Mouse (Mus musculus) embryonic facial prominence, embryonic 13.5 days (tissue): ENCODE results near the gene Eqtn. TPM values are rescaled to one million over a fixed set of nuclear protein-coding genes. Genes with fewer than 3 reads are reported as not detected.

Source experiments
- ATAC-seq: fragments of 200-750 bp; cut with Nextera tagmentation; 2 replicates; pipeline ENCODE4 v1.8.0; 2017; ENCODE audit warnings: low read depth; ENCODE audit not compliant: insufficient number of reproducible peaks, insufficient read depth, low FRiP score, low TSS enrichment
- H3K27ac ChIP-seq: fragments of 300-500 bp; sonication (generic); 2 replicates; pipeline ENCODE4 v1.5.1; 2015; ENCODE audit warnings: moderate library complexity, mild to moderate bottlenecking, inconsistent platforms
- H3K27me3 ChIP-seq: fragments of 300-500 bp; sonication (generic); 2 replicates; pipeline ENCODE4 v1.6.1; 2015; ENCODE audit warnings: mild to moderate bottlenecking, inconsistent platforms
- H3K36me3 ChIP-seq: fragments of 300-500 bp; sonication (generic); 2 replicates; pipeline ENCODE4 v1.6.1; 2015; ENCODE audit warnings: mild to moderate bottlenecking, inconsistent platforms
- H3K4me1 ChIP-seq: fragments of 300-500 bp; sonication (generic); 2 replicates; pipeline ENCODE4 v1.6.1; 2015; ENCODE audit warnings: inconsistent platforms
- H3K4me2 ChIP-seq: fragments of 300-500 bp; sonication (generic); 2 replicates; pipeline ENCODE4 v1.6.1; 2015; ENCODE audit warnings: moderate library complexity, mild to moderate bottlenecking, inconsistent platforms
- H3K4me3 ChIP-seq: fragments of 300-500 bp; sonication (generic); 2 replicates; pipeline ENCODE4 v1.5.1; 2015; ENCODE audit warnings: mild to moderate bottlenecking, inconsistent platforms
- H3K9ac ChIP-seq: fragments of 300-500 bp; sonication (generic); 2 replicates; pipeline ENCODE4 v1.6.1; 2015; ENCODE audit warnings: mild to moderate bottlenecking, inconsistent platforms
- H3K9me3 ChIP-seq: fragments of 300-500 bp; sonication (generic); 2 replicates; pipeline ENCODE4 v1.6.1; 2016; ENCODE audit warnings: inconsistent platforms
- WGBS: fragments of 180-500 bp; shearing (Covaris S2); methylation state at CpG from one replicate; pipeline ENCODE4 v1.1.7; 2015; ENCODE audit warnings: mixed read lengths; 5-methylcytosine and 5-hydroxymethylcytosine counted together
- polyA plus RNA-seq: library from polyadenylated mRNA; unstranded; fragments of >200 nt; fragmentation: Nextera tagmentation; extraction: Ambion mirVana; gene quantifications from 2 replicates; pipeline ENCODE4 v1.2.1, GENCODE M21; 2015

Eqtn gene
- polyA plus RNA-seq, result not detected in 2 replicates

DNA sequence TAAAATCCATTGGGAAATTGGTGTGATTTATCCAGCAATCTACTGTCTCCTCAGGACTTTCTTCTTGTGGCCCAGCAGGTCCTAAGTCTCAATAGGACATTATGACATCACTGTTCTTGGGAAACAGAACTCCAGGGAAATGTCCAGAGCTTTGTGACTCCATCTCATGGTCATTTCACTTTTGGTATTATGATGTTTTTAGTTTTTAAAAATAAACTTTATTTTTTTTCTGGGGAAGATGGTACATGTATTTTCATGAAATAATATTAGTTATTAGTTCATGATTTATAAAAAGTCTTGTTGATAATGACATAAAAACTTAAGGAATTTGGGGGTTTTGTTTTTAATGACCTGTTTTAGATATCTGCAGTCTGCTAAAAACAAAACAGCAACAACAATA, at the start of gene Eqtn:
TSS of gene Eqtn (minus strand) at position 101 of the 400 bp plus-strand sequence.
- H3K36me3 ChIP-seq, result no peaks in the 10 kb centered on the region

GRCm38 (mm10) chr4:94973321-94973720, 44.7 kb upstream of the Eqtn start:
- H3K4me2 ChIP-seq, result no peak overlapping the region
- ATAC-seq, result no peak
- H3K9me3 ChIP-seq, result no peaks in the 10 kb centered on the region
- no peak overlapping the region for H3K9ac ChIP-seq
- peaks cover 12% of the 10 kb centered on the region for H3K4me1 ChIP-seq
- no peak overlapping the region for H3K4me3 ChIP-seq
- peaks cover 34% of the 10 kb centered on the region for H3K36me3 ChIP-seq
- no peaks in the 10 kb centered on the region for H3K27me3 ChIP-seq
- 84% methylated on average over 2 of the region's 2 CpGs for WGBS
- no peak overlapping the region for H3K27ac ChIP-seq

More for the DNA sequence above, at the start of gene Eqtn:
- H3K27ac ChIP-seq, result no peak within 1 kb of the TSS
- H3K4me3 ChIP-seq, result no peak within 1 kb of the TSS
- H3K4me2 ChIP-seq, result no peak within 1 kb of the TSS
- H3K4me1 ChIP-seq, result no peaks in the 10 kb centered on the region
- ATAC-seq, result no peak
- no peaks in the 10 kb centered on the region for H3K27me3 ChIP-seq
- H3K9me3 ChIP-seq, result no peaks in the 10 kb centered on the region
- H3K9ac ChIP-seq, result no peak within 1 kb of the TSS

GRCm38 (mm10) chr4:94952773-94953172, 24.1 kb upstream of the Eqtn start:
- H3K4me2 ChIP-seq, result no peak overlapping the region
- 76% methylated on average over 3 of the region's 3 CpGs for WGBS
- H3K4me1 ChIP-seq, result no peaks in the 10 kb centered on the region
- no peak for ATAC-seq
- H3K27ac ChIP-seq, result no peak overlapping the region
- H3K9ac ChIP-seq, result no peak overlapping the region
- no peaks in the 10 kb centered on the region for H3K9me3 ChIP-seq
- H3K36me3 ChIP-seq, result peaks cover 66% of the 10 kb centered on the region
- no peaks in the 10 kb centered on the region for H3K27me3 ChIP-seq
- no peak overlapping the region for H3K4me3 ChIP-seq

DNA sequence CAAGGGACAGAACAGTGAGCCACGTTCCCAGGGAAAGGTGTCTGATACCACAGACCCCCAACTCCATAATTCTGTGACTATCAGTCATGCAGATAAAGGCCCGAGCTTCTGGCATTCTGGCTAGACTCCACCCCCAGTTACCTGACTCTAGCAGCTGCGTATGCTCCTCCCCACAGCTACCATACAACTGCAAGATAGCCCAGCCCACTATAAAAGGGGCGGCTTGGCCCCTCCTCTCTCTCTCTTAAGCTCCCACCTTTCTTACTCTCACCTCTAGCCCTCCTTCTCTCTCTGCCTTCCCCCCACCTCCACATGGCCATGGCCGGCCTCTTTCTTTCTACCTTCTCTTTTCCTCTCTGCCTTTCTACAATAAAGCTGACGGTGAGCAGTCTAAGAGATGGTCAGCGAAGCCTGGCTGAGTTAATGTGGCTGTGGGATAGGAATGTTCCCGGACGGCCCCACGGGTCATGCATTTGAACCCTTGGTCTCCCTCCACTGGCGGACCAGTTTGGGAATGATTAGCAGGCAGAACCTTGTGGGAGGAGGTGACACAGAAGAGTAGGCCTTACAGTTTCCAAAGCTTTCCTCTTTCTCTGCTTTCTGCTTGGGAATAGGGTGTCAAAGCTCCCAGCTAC, 12.7 kb upstream of the Eqtn start:
- no peaks in the 10 kb centered on the region for H3K4me1 ChIP-seq
- no peak overlapping the region for H3K9ac ChIP-seq
- whole genome bisulfite sequencing, result 74% methylated on average over 11 of the region's 11 CpGs
- no peaks in the 10 kb centered on the region for H3K27me3 ChIP-seq
- peaks cover 55% of the 10 kb centered on the region for H3K36me3 ChIP-seq
- H3K4me3 ChIP-seq, result no peak overlapping the region
- no peak for ATAC-seq
- H3K9me3 ChIP-seq, result no peaks in the 10 kb centered on the region
- H3K27ac ChIP-seq, result no peak overlapping the region
- no peak overlapping the region for H3K4me2 ChIP-seq

GRCm38 (mm10) chr4:94901780-94902179, 26.9 kb downstream of the Eqtn start:
- Histone ChIP-seq H3K9me3 (no peaks in the 10 kb centered on the region), H3K27ac (no peak overlapping the region), H3K4me3 (no peak overlapping the region), H3K9ac (no peak overlapping the region), H3K4me1 (no peaks in the 10 kb centered on the region), H3K27me3 (no peaks in the 10 kb centered on the region), H3K4me2 (no peak overlapping the region), H3K36me3 (no peaks in the 10 kb centered on the region)
- no peak for ATAC-seq
- WGBS, result 65% methylated on average over 3 of the region's 3 CpGs

- Histone ChIP-seq H3K36me3 (no peaks in the 10 kb centered on the region), H3K27ac (no peak overlapping the region), H3K4me3 (no peak overlapping the region), H3K4me1 (no peaks in the 10 kb centered on the region), H3K27me3 (no peaks in the 10 kb centered on the region), H3K9me3 (no peaks in the 10 kb centered on the region), H3K9ac (no peak overlapping the region), H3K4me2 (no peak overlapping the region)
- ATAC-seq, result no peak
- WGBS, result 31% methylated on average over 2 of the region's 2 CpGs
These were observed 27.9 kb downstream of the Eqtn start for GRCm38 (mm10) chr4:94900744-94901143.

Other genes with a start within 250 kb of the Eqtn start
- gene Tek, start 189.6 kb downstream of the Eqtn start, polyA plus RNA-seq, result 8.0 and 9.7 TPM in 2 replicates
- gene Mysm1, start 50.3 kb upstream of the Eqtn start, polyA plus RNA-seq, result 36.0 and 38.1 TPM in 2 replicates
- 56.3 and 61.2 TPM in 2 replicates for gene Jun, start 123.4 kb upstream of the Eqtn start, polyA plus RNA-seq